Mouse (Mus musculus) kidney, adult 2 months (tissue): ENCODE results near the gene Zc3h12c.

Source experiments
- CTCF ChIP-seq: fragments of 200-500 bp; conservative IDR thresholded peaks from 2 replicates; pipeline ENCODE4 v1.5.1; 2011; ENCODE audit warnings: low read depth, mild to moderate bottlenecking, control low read depth, low read length, moderate library complexity, mixed read lengths; ENCODE audit not compliant: insufficient read depth, insufficient read length
- POLR2A ChIP-seq: fragments of 200-500 bp; IDR thresholded peaks from one replicate; pipeline ENCODE4 v1.6.1; 2011; ENCODE audit warnings: low read depth, low read length, control low read depth

DNA sequence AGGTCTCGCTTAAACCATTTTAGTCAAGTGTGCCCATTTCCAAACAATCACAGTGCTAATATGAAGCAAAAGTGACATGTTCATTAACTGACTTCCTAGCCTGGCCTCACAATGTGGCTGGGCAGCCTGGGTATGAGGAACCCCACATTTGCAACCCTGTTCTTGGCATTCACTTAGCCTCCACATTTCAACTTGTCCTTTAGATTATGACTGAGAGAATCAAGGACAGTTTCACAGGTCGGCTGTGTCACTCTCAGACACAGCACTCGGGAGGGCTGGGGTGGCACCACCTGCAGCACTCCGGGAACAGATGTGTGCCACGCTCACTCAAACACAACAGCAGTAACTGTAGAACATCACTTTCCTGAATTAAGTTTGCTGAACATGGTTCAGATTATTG is 55.3 kb downstream of the Zc3h12c start:
- TF ChIP-seq POLR2A (no peak), CTCF (no peak)
